Mouse (Mus musculus): ENCODE measurements at regions not wholly inside any gene's neighbourhood (a gene's known extent, or its start where the extent isn't known, plus 50 kb on each side); places are given as distances from the start of the nearest gene placed in this dataset.

GRCm38 (mm10) chr2:129952486-129952885 lies 59.7 kb upstream of the Tgm3 start:
- WGBS, result 81% methylated on average over 4 of the region's 4 CpGs
- H3K4me2 ChIP-seq, result no peak overlapping the region
- ATAC-seq (ENCODE audit: extremely low read depth, insufficient number of reproducible peaks, low FRiP score, low TSS enrichment), result no peak

GRCm38 (mm10) chr2:129955260-129955691 lies 56.9 kb upstream of the Tgm3 start:
- ATAC-seq (ENCODE audit: extremely low read depth, insufficient number of reproducible peaks, low FRiP score, low TSS enrichment), result no peak
- 0 out of 2 replicates have a peak overlapping the region, but pooled peaks have one; percentile 30 for H3K9ac ChIP-seq
- no peak overlapping the region for H3K4me3 ChIP-seq
- H3K27ac ChIP-seq (replicated peaks), result peak overlapping the region; percentile 36
- H3K4me2 ChIP-seq, result peak overlapping the region; percentile 35
- H3K27me3 ChIP-seq (replicated peaks), result no peaks in the 10 kb centered on the region
- H3K9me3 ChIP-seq, result no peaks in the 10 kb centered on the region
- H3K4me1 ChIP-seq, result peaks cover 24% of the 10 kb centered on the region
- WGBS, result 34% methylated on average over 8 of the region's 8 CpGs
- no peaks in the 10 kb centered on the region for H3K36me3 ChIP-seq

More at GRCm38 (mm10) chr2:129952486-129952885, 59.7 kb upstream of the Tgm3 start:
- no peak overlapping the region for H3K9ac ChIP-seq
- no peaks in the 10 kb centered on the region for H3K36me3 ChIP-seq
- H3K9me3 ChIP-seq, result no peaks in the 10 kb centered on the region
- no peak overlapping the region for H3K27ac ChIP-seq (replicated peaks)
- H3K4me3 ChIP-seq, result no peak overlapping the region
- no peaks in the 10 kb centered on the region for H3K27me3 ChIP-seq (replicated peaks)
- peaks cover 33% of the 10 kb centered on the region for H3K4me1 ChIP-seq

- no peak overlapping the region for H3K4me2 ChIP-seq
- no peak overlapping the region for H3K27ac ChIP-seq (replicated peaks)
- no peak overlapping the region for H3K4me3 ChIP-seq
- H3K4me1 ChIP-seq, result peaks cover 19% of the 10 kb centered on the region
- no peaks in the 10 kb centered on the region for H3K36me3 ChIP-seq
- H3K9me3 ChIP-seq, result no peaks in the 10 kb centered on the region
- WGBS, result 79% methylated on average over 3 of the region's 3 CpGs
- no peaks in the 10 kb centered on the region for H3K27me3 ChIP-seq (replicated peaks)
- H3K9ac ChIP-seq, result no peak overlapping the region
- no peak for ATAC-seq (ENCODE audit: extremely low read depth, insufficient number of reproducible peaks, low FRiP score, low TSS enrichment)
These were observed 54.0 kb upstream of the Tgm3 start for GRCm38 (mm10) chr2:129958120-129958519.

DNA sequence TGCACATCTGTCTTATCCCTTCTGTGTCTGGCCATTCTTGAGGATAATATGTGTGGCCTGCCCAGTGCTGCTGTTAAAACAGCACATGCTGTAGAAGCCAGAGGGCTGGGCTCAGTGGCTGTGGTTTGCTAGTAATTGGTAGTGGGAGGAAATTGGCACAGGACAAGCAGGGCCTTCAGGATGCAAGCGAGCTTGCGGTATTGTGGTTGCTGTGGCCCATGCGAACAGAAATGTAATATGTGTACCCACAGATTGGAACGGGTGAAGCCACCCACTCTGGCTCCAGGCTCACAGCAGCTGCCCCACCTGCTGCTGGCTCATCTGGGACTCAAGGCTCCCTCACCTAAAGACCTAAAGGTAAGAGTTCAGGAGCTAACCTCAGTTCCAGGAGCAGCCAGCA lies 51.8 kb upstream of the Tgm3 start:
- WGBS, result 82% methylated on average over 4 of the region's 4 CpGs
- Histone ChIP-seq H3K27me3 (replicated peaks) (no peaks in the 10 kb centered on the region), H3K4me1 (peaks cover 6% of the 10 kb centered on the region), H3K27ac (replicated peaks) (no peak overlapping the region), H3K9ac (no peak overlapping the region), H3K36me3 (no peaks in the 10 kb centered on the region), H3K9me3 (no peaks in the 10 kb centered on the region), H3K4me2 (no peak overlapping the region), H3K4me3 (no peak overlapping the region)
- ATAC-seq (ENCODE audit: extremely low read depth, insufficient number of reproducible peaks, low FRiP score, low TSS enrichment), result no peak

DNA sequence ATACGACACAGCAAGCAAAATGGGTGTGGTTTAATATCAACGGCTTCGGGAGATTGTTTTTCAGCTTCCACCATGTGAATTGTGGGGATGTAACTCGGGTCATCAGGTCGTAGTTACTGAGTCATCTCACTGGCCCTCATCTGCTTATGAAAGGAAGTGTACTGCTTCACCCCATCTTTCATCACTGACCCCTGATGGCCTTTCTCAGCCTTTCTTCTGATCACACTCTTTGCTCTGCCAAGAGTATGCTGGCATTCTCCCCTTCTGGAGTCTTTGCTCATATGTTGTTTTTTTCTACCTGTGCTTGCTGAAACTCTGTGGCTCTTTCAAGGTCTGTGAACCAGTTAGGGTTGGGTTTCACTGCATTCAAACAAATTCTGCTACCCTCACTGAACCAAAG lies 50.6 kb upstream of the Tgm3 start:
- 69% methylated on average over 5 of the region's 5 CpGs for WGBS
- Histone ChIP-seq H3K4me2 (no peak overlapping the region), H3K27ac (replicated peaks) (no peak overlapping the region), H3K27me3 (replicated peaks) (no peaks in the 10 kb centered on the region), H3K36me3 (no peaks in the 10 kb centered on the region), H3K4me1 (no peaks in the 10 kb centered on the region), H3K9me3 (no peaks in the 10 kb centered on the region), H3K9ac (no peak overlapping the region), H3K4me3 (no peak overlapping the region)
- no peak for ATAC-seq (ENCODE audit: extremely low read depth, insufficient number of reproducible peaks, low FRiP score, low TSS enrichment)
